ENCODE assay signal across 9 mouse cellular contexts in the genomic region with DNA sequence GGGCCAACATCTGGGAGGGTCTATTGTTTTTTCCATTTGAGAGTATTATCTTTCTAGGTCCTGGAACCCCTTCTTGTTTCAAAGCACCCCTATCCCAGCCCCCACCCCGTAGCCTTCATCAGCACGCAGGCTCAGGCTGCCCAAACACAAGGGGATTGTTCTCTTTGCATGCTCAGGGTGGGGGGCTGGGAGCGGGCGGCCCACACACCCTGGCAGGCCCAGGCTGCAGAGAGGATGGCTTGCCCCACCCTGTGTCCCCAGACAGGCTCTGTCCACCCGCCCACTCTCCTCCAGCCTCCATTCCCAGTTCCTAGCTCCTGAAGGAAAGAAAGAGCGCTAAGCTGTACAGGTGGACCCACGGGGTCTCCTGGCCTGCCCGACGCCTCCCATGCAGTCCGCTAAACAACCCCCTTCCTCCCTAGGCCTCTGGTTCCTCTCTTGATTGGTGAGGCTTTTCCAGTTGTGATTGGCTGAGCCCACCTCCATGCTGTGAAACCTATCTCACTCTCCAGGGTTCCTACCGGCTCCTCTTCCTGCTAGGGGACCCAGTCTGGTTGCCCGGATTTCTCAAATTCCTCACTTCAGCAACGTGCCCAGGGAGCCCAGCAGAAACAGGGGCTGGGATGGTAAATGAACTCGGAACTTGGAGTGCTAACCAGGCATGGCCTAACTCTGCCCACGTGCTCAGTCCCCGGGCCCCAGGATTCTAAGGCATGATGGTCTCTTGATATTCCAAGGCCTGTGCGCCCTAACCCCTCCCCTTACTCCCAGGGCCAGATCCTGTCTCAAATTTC. TPM values are rescaled to one million over a fixed set of nuclear protein-coding genes. Genes with fewer than 3 reads are reported as not detected.
DNase-seq lines count a peak whose midpoint lies in the region; ATAC-seq and TF ChIP-seq lines count a peak whose summit lies in the region.
"Had no signal": no experiment of that assay in that cellular context is flagged by ENCODE, and none has a peak within 500 bp of the region (broad histone marks: within the 10 kb centered on the region; RNA-seq: fewer than 3 reads in every experiment).

No protein-coding gene starts in this region.

- no peak for TF ChIP-seq CTCF in gastrocnemius, adult 2 months (IDR thresholded peaks at IDR 0.05)
- no peak for TF ChIP-seq CTCF in intestine, postnatal 0 days (IDR thresholded peaks at IDR 0.05; ENCODE audit: low read depth)

- H3K4me3 ChIP-seq in gastrocnemius, adult 2 months, result peak overlapping the region; percentile 79
- peak overlapping the region; percentile 80 for H3K4me3 ChIP-seq in embryonic facial prominence, embryonic 12.5 days
- H3K4me3 ChIP-seq in intestine, postnatal 0 days (ENCODE audit: low read depth, low read length), result peak overlapping the region; percentile 51
- H3K4me3 ChIP-seq in neural tube, embryonic 15.5 days (replicated peaks), result peak overlapping the region; percentile 64

- H3K9ac ChIP-seq in embryonic facial prominence, embryonic 12.5 days, result peak overlapping the region; percentile 86
- no peak overlapping the region for H3K9ac ChIP-seq in intestine, postnatal 0 days (ENCODE audit: low read depth, low read length)
- peak overlapping the region; percentile 73 for H3K9ac ChIP-seq in neural tube, embryonic 15.5 days (replicated peaks)

- H3K27me3 ChIP-seq in embryonic facial prominence, embryonic 12.5 days, result no peaks in the 10 kb centered on the region
- no peaks in the 10 kb centered on the region for H3K27me3 ChIP-seq in intestine, postnatal 0 days (replicated peaks; ENCODE audit: control insufficient read depth, insufficient read depth, low read length)
- no peaks in the 10 kb centered on the region for H3K27me3 ChIP-seq in neural tube, embryonic 15.5 days (replicated peaks)

- peaks cover 78% of the 10 kb centered on the region for H3K4me1 ChIP-seq in embryonic facial prominence, embryonic 12.5 days
- peaks cover 4% of the 10 kb centered on the region for H3K4me1 ChIP-seq in intestine, postnatal 0 days (replicated peaks; ENCODE audit: control insufficient read depth, insufficient read depth, low read length)
- H3K4me1 ChIP-seq in neural tube, embryonic 15.5 days, result peaks cover 77% of the 10 kb centered on the region

- H3K4me2 ChIP-seq in embryonic facial prominence, embryonic 12.5 days (replicated peaks), result peak overlapping the region; percentile 98
- peak overlapping the region; percentile 91 for H3K4me2 ChIP-seq in intestine, postnatal 0 days (replicated peaks; ENCODE audit: low read depth)
- peak overlapping the region; percentile 87 for H3K4me2 ChIP-seq in neural tube, embryonic 15.5 days

- no peak for DNase-seq in gastrocnemius, adult 2 months
- DNase-seq in gastrocnemius, adult 8-10 months (ENCODE audit: low spot score in 2 of 2), result no peak
- peak; percentile 67 for DNase-seq in 3T3-L1 (ENCODE audit: low read depth, low spot score)
- DNase-seq in thymus, adult 18-20 months, result no peak
- DNase-seq in gastrocnemius, postnatal 25 days, result no peak

- no peaks in the 10 kb centered on the region for H3K9me3 ChIP-seq in embryonic facial prominence, embryonic 12.5 days
- H3K9me3 ChIP-seq in intestine, postnatal 0 days (ENCODE audit: control insufficient read depth), result no peaks in the 10 kb centered on the region
- H3K9me3 ChIP-seq in neural tube, embryonic 15.5 days (replicated peaks), result no peaks in the 10 kb centered on the region

- peaks cover 8% of the 10 kb centered on the region; the same call in 1 of the 2 replicates for H3K36me3 ChIP-seq in embryonic facial prominence, embryonic 12.5 days
- no peaks in the 10 kb centered on the region for H3K36me3 ChIP-seq in intestine, postnatal 0 days (ENCODE audit: control insufficient read depth, insufficient read depth)
- H3K36me3 ChIP-seq in neural tube, embryonic 15.5 days, result peaks cover under 1% of the 10 kb centered on the region; the same call in 1 of the 2 replicates

- intact Hi-C loops in gastrocnemius, adult 2 months (cut with DNase I), result no loop called here

- peak overlapping the region; percentile 92 for H3K27ac ChIP-seq in gastrocnemius, adult 2 months
- peak overlapping the region; percentile 96 for H3K27ac ChIP-seq in embryonic facial prominence, embryonic 12.5 days
- no peak overlapping the region for H3K27ac ChIP-seq in intestine, postnatal 0 days (ENCODE audit: low read depth, low read length)
- peak overlapping the region; percentile 90 for H3K27ac ChIP-seq in neural tube, embryonic 15.5 days (replicated peaks)

- 1% methylated on average over 17 of the region's 17 CpGs for WGBS in embryonic facial prominence, embryonic 12.5 days
- 38% methylated on average over 17 of the region's 17 CpGs for WGBS in intestine, postnatal 0 days
- 6% methylated on average over 17 of the region's 17 CpGs for WGBS in neural tube, embryonic 15.5 days

- peak; percentile 19; the same call in 1 of the 2 replicates for ATAC-seq in embryonic facial prominence, embryonic 12.5 days (ENCODE audit: insufficient number of reproducible peaks, insufficient read depth, low FRiP score, low TSS enrichment)
- no peak for ATAC-seq in intestine, postnatal 0 days
- peak; percentile 63 for ATAC-seq in neural tube, embryonic 15.5 days (ENCODE audit: low FRiP score)

RNA-seq across cellular contexts. Expression of a gene that starts 2.0 kb away (rescaled TPM):
- 10 to 100 TPM; 63.8 to 69.0 TPM for total RNA-seq in gastrocnemius, adult 2 months (2021)
- 10 to 100 TPM; 49.9 to 70.6 (median 61.3) TPM for total RNA-seq in gastrocnemius, adult 8-10 months (2022)
- polyA plus RNA-seq in embryonic facial prominence, embryonic 12.5 days (2016; fragmentation: Nextera tagmentation; extraction: Ambion mirVana), result 213 and 222 TPM in 2 replicates
- polyA plus RNA-seq in intestine, postnatal 0 days (2015; fragmentation: Nextera tagmentation; extraction: Ambion mirVana), result 13.8 and 15.7 TPM in 2 replicates
- polyA plus RNA-seq in neural tube, embryonic 15.5 days (2015; fragmentation: Nextera tagmentation; extraction: Ambion mirVana), result 185 and 222 TPM in 2 replicates
- total RNA-seq in gastrocnemius, postnatal 25 days (2021), result 10 to 100 TPM; 54.6 to 59.7 TPM

RNA-seq across cellular contexts. Expression of a gene that starts 7.6 kb away (rescaled TPM):
- 10 to 100 TPM; 15.9 to 19.8 TPM for total RNA-seq in gastrocnemius, adult 2 months (2021)
- 10 to 100 TPM; 15.2 to 17.8 (median 16.7) TPM for total RNA-seq in gastrocnemius, adult 8-10 months (2022)
- polyA plus RNA-seq in embryonic facial prominence, embryonic 12.5 days (2016; fragmentation: Nextera tagmentation; extraction: Ambion mirVana), result 58.5 and 61.3 TPM in 2 replicates
- polyA plus RNA-seq in intestine, postnatal 0 days (2015; fragmentation: Nextera tagmentation; extraction: Ambion mirVana), result 20.8 and 21.0 TPM in 2 replicates
- 73.2 and 77.0 TPM in 2 replicates for polyA plus RNA-seq in neural tube, embryonic 15.5 days (2015; fragmentation: Nextera tagmentation; extraction: Ambion mirVana)
- 10 to 100 TPM; 14.7 to 18.3 TPM for total RNA-seq in gastrocnemius, postnatal 25 days (2021)

RNA-seq across cellular contexts. Expression of a gene that starts 7.8 kb away (rescaled TPM):
- 1 to 10 TPM; 4.8 to 6.1 TPM for total RNA-seq in gastrocnemius, adult 2 months (2021)
- total RNA-seq in gastrocnemius, adult 8-10 months (2022), result 1 to 10 TPM; 2.1 to 3.8 (median 3.3) TPM
- 12.5 and 14.0 TPM in 2 replicates for polyA plus RNA-seq in embryonic facial prominence, embryonic 12.5 days (2016; fragmentation: Nextera tagmentation; extraction: Ambion mirVana)
- polyA plus RNA-seq in intestine, postnatal 0 days (2015; fragmentation: Nextera tagmentation; extraction: Ambion mirVana), result 35.9 and 38.1 TPM in 2 replicates
- polyA plus RNA-seq in neural tube, embryonic 15.5 days (2015; fragmentation: Nextera tagmentation; extraction: Ambion mirVana), result 10.0 and 13.6 TPM in 2 replicates
- total RNA-seq in gastrocnemius, postnatal 25 days (2021), result 1 to 10 TPM; 4.7 to 4.8 TPM

RNA-seq across cellular contexts. Expression of a gene that starts 10.7 kb away (rescaled TPM):
- total RNA-seq in gastrocnemius, adult 2 months (2021), result under 1 TPM in 1 of 2 experiments, not detected in 1; 0.15 TPM
- under 1 TPM in 2 of 4 experiments, not detected in 2; 0.12 to 0.43 TPM for total RNA-seq in gastrocnemius, adult 8-10 months (2022)
- 0.62 and 0.70 TPM in 2 replicates for polyA plus RNA-seq in embryonic facial prominence, embryonic 12.5 days (2016; fragmentation: Nextera tagmentation; extraction: Ambion mirVana)
- 0.17 and 0.26 TPM in 2 replicates for polyA plus RNA-seq in intestine, postnatal 0 days (2015; fragmentation: Nextera tagmentation; extraction: Ambion mirVana)
- 1.1 and 1.4 TPM in 2 replicates for polyA plus RNA-seq in neural tube, embryonic 15.5 days (2015; fragmentation: Nextera tagmentation; extraction: Ambion mirVana)
- under 1 TPM in 1 of 2 experiments, not detected in 1; 0.18 TPM for total RNA-seq in gastrocnemius, postnatal 25 days (2021)
- total RNA-seq: hematopoietic stem cell, adult 5-6 weeks had no signal

RNA-seq across cellular contexts. Expression of a gene that starts 17.0 kb away (rescaled TPM):
- total RNA-seq in gastrocnemius, adult 2 months (2021), result 10 to 100 TPM in 1 of 2 experiments, 1 to 10 TPM in 1; 8.2 to 14.9 TPM
- total RNA-seq in gastrocnemius, adult 8-10 months (2022), result 10 to 100 TPM in 2 of 4 experiments, 1 to 10 TPM in 2; 6.2 to 13.0 (median 9.1) TPM
- 49.0 and 49.1 TPM in 2 replicates for polyA plus RNA-seq in embryonic facial prominence, embryonic 12.5 days (2016; fragmentation: Nextera tagmentation; extraction: Ambion mirVana)
- polyA plus RNA-seq in intestine, postnatal 0 days (2015; fragmentation: Nextera tagmentation; extraction: Ambion mirVana), result 42.2 and 43.2 TPM in 2 replicates
- 20.5 and 24.9 TPM in 2 replicates for polyA plus RNA-seq in neural tube, embryonic 15.5 days (2015; fragmentation: Nextera tagmentation; extraction: Ambion mirVana)
- 10 to 100 TPM; 11.0 to 11.3 TPM for total RNA-seq in gastrocnemius, postnatal 25 days (2021)
